Mouse (Mus musculus) CH12.LX (cell line): ENCODE data around the gene Gm10392. TPM values are rescaled to one million over a fixed set of nuclear protein-coding genes. Genes with fewer than 3 reads are reported as not detected.

Experiments
- DNase-seq: peaks from one replicate; pipeline ENCODE4 v3.0.0-alpha.2; 2013; ENCODE audit errors: extremely low read depth
- H3K27ac ChIP-seq: 2 replicates; pipeline ENCODE4 v1.5.1; 2012; ENCODE audit warnings: low read depth, mild to moderate bottlenecking, control low read depth, moderate library complexity; ENCODE audit not compliant: insufficient read depth
- H3K27me3 ChIP-seq: replicated peaks from 2 replicates; pipeline ENCODE3; 2012; ENCODE audit warnings: inconsistent platforms
- H3K36me3 ChIP-seq, 2 experiments: replicated peaks in 1 of 2; 2 replicates each; pipeline versions ENCODE3 to v1.6.1; 2012; ENCODE audit warnings: inconsistent platforms in 1 of 2, low read length in 1 of 2, mild to moderate bottlenecking in 1 of 2, mixed read lengths in 1 of 2, moderate library complexity in 1 of 2; ENCODE audit not compliant: control insufficient read depth in 1 of 2, insufficient read depth in 1 of 2
- H3K4me1 ChIP-seq, 2 experiments: 2 replicates each; pipeline ENCODE4 v1.6.1; 2012; ENCODE audit warnings: inconsistent platforms in 1 of 2, moderate library complexity in 1 of 2; ENCODE audit not compliant: insufficient read depth in 2 of 2, control insufficient read depth in 1 of 2
- H3K4me2 ChIP-seq: 2 replicates; pipeline ENCODE4 v1.6.1; 2012; ENCODE audit warnings: low read depth, mild to moderate bottlenecking, control low read depth; ENCODE audit not compliant: poor library complexity, insufficient read depth, severe bottlenecking
- H3K4me3 ChIP-seq, 3 experiments: fragments of 150-350 bp in 1 of 3; sonication (generic) in 1 of 3; replicated peaks in 1 of 3; 2 replicates each; pipeline versions ENCODE3 to v1.5.1; 2011 to 2012; ENCODE audit warnings: low read depth in 2 of 3, low read length in 2 of 3, mild to moderate bottlenecking in 2 of 3, moderate library complexity in 2 of 3, control low read depth in 1 of 3, improper control_type of control experiment in 1 of 3, inconsistent platforms in 1 of 3, mixed read lengths in 1 of 3; ENCODE audit not compliant: poor library complexity in 1 of 3
- H3K79me2 ChIP-seq: replicated peaks from 2 replicates; pipeline ENCODE4 v1.6.1; 2012; ENCODE audit warnings: mild to moderate bottlenecking, moderate library complexity; ENCODE audit not compliant: control insufficient read depth, poor library complexity, insufficient read depth, severe bottlenecking; ENCODE audit errors: extremely low read depth
- H3K9ac ChIP-seq: 2 replicates; pipeline ENCODE4 v1.6.1; 2012; ENCODE audit warnings: low read depth, mild to moderate bottlenecking, control low read depth, moderate library complexity; ENCODE audit not compliant: insufficient read depth
- H3K9me3 ChIP-seq: replicated peaks from 2 replicates; pipeline ENCODE3; 2012; ENCODE audit warnings: low read length, inconsistent platforms, mixed read lengths
- CHD2 ChIP-seq: IDR thresholded peaks from 2 replicates; pipeline ENCODE4 v1.6.1; 2011; ENCODE audit warnings: low read length, improper control_type of control experiment
- E2F4 ChIP-seq: IDR thresholded peaks from 2 replicates; pipeline ENCODE4 v1.6.1; 2011; ENCODE audit warnings: low read depth, low read length, improper control_type of control experiment; ENCODE audit not compliant: insufficient replicate concordance
- EP300 ChIP-seq: IDR thresholded peaks from 2 replicates; pipeline ENCODE4 v1.6.1; 2011; ENCODE audit warnings: low read length, improper control_type of control experiment
- ETS1 ChIP-seq: conservative IDR thresholded peaks from 2 replicates; pipeline ENCODE4 v1.6.1; 2012; ENCODE audit warnings: low read depth, mild to moderate bottlenecking, inconsistent platforms, low read length, improper control_type of control experiment, moderate library complexity
- HCFC1 ChIP-seq: IDR thresholded peaks from 2 replicates; pipeline ENCODE4 v1.6.1; 2012; ENCODE audit warnings: low read depth, mild to moderate bottlenecking, inconsistent platforms, low read length, improper control_type of control experiment
- IRF4 ChIP-seq: IDR thresholded peaks from 2 replicates; pipeline ENCODE4 v1.6.1; 2014; ENCODE audit warnings: low read depth, mild to moderate bottlenecking, inconsistent platforms, low read length, improper control_type of control experiment
- JUN ChIP-seq: IDR thresholded peaks from 2 replicates; pipeline ENCODE4 v1.6.1; 2011; ENCODE audit warnings: low read depth, mild to moderate bottlenecking, low read length, improper control_type of control experiment, moderate library complexity; ENCODE audit not compliant: insufficient read depth
- JUND ChIP-seq: conservative IDR thresholded peaks from 2 replicates; pipeline ENCODE4 v1.6.1; 2011; ENCODE audit warnings: low read depth, low read length, improper control_type of control experiment
- MAFK ChIP-seq: IDR thresholded peaks from 2 replicates; pipeline ENCODE4 v1.6.1; 2011; ENCODE audit warnings: low read length, improper control_type of control experiment; ENCODE audit not compliant: insufficient replicate concordance
- MAX ChIP-seq: IDR thresholded peaks from 2 replicates; pipeline ENCODE4 v1.6.1; 2011; ENCODE audit warnings: low read length, improper control_type of control experiment
- MAZ ChIP-seq: IDR thresholded peaks from 2 replicates; pipeline ENCODE4 v1.6.1; 2012; ENCODE audit warnings: low read depth, mild to moderate bottlenecking, inconsistent platforms, low read length, improper control_type of control experiment, moderate library complexity
- MXI1 ChIP-seq: IDR thresholded peaks from 2 replicates; pipeline ENCODE4 v1.6.1; 2011; ENCODE audit warnings: mild to moderate bottlenecking, low read depth, low read length, improper control_type of control experiment
- POLR2A ChIP-seq: IDR thresholded peaks from 2 replicates; pipeline ENCODE4 v1.6.1; 2011; ENCODE audit warnings: low read depth, mild to moderate bottlenecking, improper control_type of control experiment, low read length
- POLR2AphosphoS2 ChIP-seq: IDR thresholded peaks from 2 replicates; pipeline ENCODE4 v1.6.1; 2011; ENCODE audit warnings: low read depth, low read length, improper control_type of control experiment
- RAD21 ChIP-seq: IDR thresholded peaks from 2 replicates; pipeline ENCODE4 v1.6.1; 2011; ENCODE audit warnings: low read depth, mild to moderate bottlenecking, low read length, improper control_type of control experiment, moderate library complexity
- RCOR1 ChIP-seq: conservative IDR thresholded peaks from 2 replicates; pipeline ENCODE4 v1.6.1; 2012; ENCODE audit warnings: low read depth, mild to moderate bottlenecking, inconsistent platforms, low read length, improper control_type of control experiment
- SIN3A ChIP-seq: IDR thresholded peaks from 2 replicates; pipeline ENCODE4 v1.6.1; 2012; ENCODE audit warnings: low read length, improper control_type of control experiment, inconsistent platforms
- SMC3 ChIP-seq: IDR thresholded peaks from 2 replicates; pipeline ENCODE4 v1.6.1; 2011; ENCODE audit warnings: low read depth, low read length, improper control_type of control experiment
- TCF12 ChIP-seq: IDR thresholded peaks from 2 replicates; pipeline ENCODE4 v1.6.1; 2014; ENCODE audit warnings: low read depth, mild to moderate bottlenecking, inconsistent platforms, low read length, improper control_type of control experiment
- USF2 ChIP-seq: conservative IDR thresholded peaks from 2 replicates; pipeline ENCODE4 v1.6.1; 2011; ENCODE audit warnings: low read depth, low read length, improper control_type of control experiment
- ZC3H11A ChIP-seq: IDR thresholded peaks from 2 replicates; pipeline ENCODE4 v1.6.1; 2012; ENCODE audit warnings: low read depth, mild to moderate bottlenecking, inconsistent platforms, low read length, improper control_type of control experiment
- ZKSCAN1 ChIP-seq: IDR thresholded peaks from 2 replicates; pipeline ENCODE4 v1.6.1; 2012; ENCODE audit warnings: low read depth, inconsistent platforms, low read length, improper control_type of control experiment, borderline replicate concordance
- ZMIZ1 ChIP-seq: IDR thresholded peaks from 2 replicates; pipeline ENCODE4 v1.6.1; 2012; ENCODE audit warnings: low read depth, mild to moderate bottlenecking, inconsistent platforms, low read length, improper control_type of control experiment
- dilution Hi-C: fragments of 300-500 bp; cut with MboI; formaldehyde crosslinking; loops from 2 replicates; pipeline ENCODE4 v1.14.3; 2020; ENCODE audit warnings: low sequenced_read_pairs; ENCODE audit not compliant: extremely low pct_unique_long_range_greater_than_20kb, extremely low pct_ligation_motif_present
- in situ Hi-C: fragments of 300-500 bp; cut with MboI; formaldehyde crosslinking; loops from 3 replicates; pipeline ENCODE4 v1.14.3; 2019; ENCODE audit warnings: low sequenced_read_pairs, low pct_ligation_motif_present, low pct_unique_long_range_greater_than_20kb, mixed read lengths
- polyA plus RNA-seq: library from polyadenylated mRNA; unstranded; fragments of >175 nt; gene quantifications from 2 replicates; pipeline ENCODE4 v1.2.1, GENCODE M21; 2012; ENCODE audit warnings: low read depth; ENCODE audit not compliant: insufficient read length
- total RNA-seq, 2 experiments: library from RNA; depleted of rRNA; stranded (reverse); fragments of 300-350 nt in 1 of 2; fragments of >200 nt in 1 of 2; gene quantifications; 2 replicates each; pipeline ENCODE4 v1.2.3; 2012 to 2014

Gene Gm10392
- total and polyA plus RNA-seq, 3 experiments: 0.13 to 0.17 TPM; not detected in 1

DNA sequence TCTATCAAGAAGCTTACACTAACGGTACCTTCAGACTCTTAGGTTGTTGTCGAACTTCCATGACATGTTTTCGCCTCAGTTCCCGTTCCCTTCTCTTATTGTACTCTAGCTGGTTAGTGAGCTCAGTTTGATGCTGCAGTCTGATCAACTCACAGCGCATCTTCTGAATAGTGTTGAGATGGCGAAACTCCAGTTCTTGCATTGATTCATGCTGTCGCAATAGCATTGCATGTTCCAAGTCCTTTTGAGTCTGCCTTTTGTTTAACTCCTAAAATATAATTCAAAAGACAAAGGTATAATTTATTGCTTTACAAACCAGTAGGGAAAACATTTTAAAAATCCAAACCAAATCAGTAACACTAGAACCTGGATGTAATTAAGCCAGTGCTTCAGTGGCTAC is 26.3 kb upstream of the Gm10392 start:
- TF ChIP-seq ZC3H11A (no peak), ETS1 (no peak), ZMIZ1 (no peak), SIN3A (no peak), POLR2AphosphoS2 (no peak), JUN (no peak), MXI1 (no peak), RAD21 (no peak), POLR2A (no peak), ZKSCAN1 (no peak), SMC3 (no peak), MAX (no peak), TCF12 (no peak), IRF4 (no peak), E2F4 (no peak), MAFK (no peak), CHD2 (no peak)
- Histone ChIP-seq H3K27me3 (no peaks in the 10 kb centered on the region), H3K36me3 (peaks cover 64 to 76% of the 10 kb centered on the region in 2 experiments), H3K4me2 (no peak overlapping the region), H3K4me3 (no peak overlapping the region), H3K9ac (no peak overlapping the region), H3K9me3 (no peaks in the 10 kb centered on the region), H3K27ac (no peak overlapping the region), H3K79me2 (0 out of 2 replicates have a peak, but pooled peaks cover 3% of the 10 kb centered on the region), H3K4me1 (no peaks in the 10 kb centered on the region)
- dilution Hi-C loops (no loop called here), in situ Hi-C loops (no loop called here)
- no peak for DNase-seq

- peaks cover 6 to 50% of the 10 kb centered on the region in 2 experiments for H3K36me3 ChIP-seq
- H3K27ac ChIP-seq: no peak overlapping the region
- no peaks in the 10 kb centered on the region for H3K27me3 ChIP-seq
- no peak overlapping the region for H3K4me2 ChIP-seq
- in situ Hi-C loops (no loop called here), dilution Hi-C loops (no loop called here)
- no peaks in the 10 kb centered on the region for H3K79me2 ChIP-seq
- no peak overlapping the region for H3K9ac ChIP-seq
- no peaks in the 10 kb centered on the region for H3K9me3 ChIP-seq
- no peak for DNase-seq
- H3K4me1 ChIP-seq: no peaks in the 10 kb centered on the region
- H3K4me3 ChIP-seq: no peak overlapping the region
- TF ChIP-seq HCFC1 (no peak), ZMIZ1 (no peak), JUND (no peak), POLR2AphosphoS2 (no peak), EP300 (no peak), RAD21 (no peak), USF2 (no peak), RCOR1 (no peak), MAZ (no peak), MAX (no peak), ZC3H11A (no peak)
These were observed 13.3 kb upstream of the Gm10392 start for GRCm38 (mm10) chr11:77532202-77532846.
